Mouse (Mus musculus) thymus, postnatal 25 days (tissue): Measurements from ENCODE around the gene Timp4.

Experiments
- DNase-seq: peaks from one replicate; pipeline ENCODE4 v3.0.0; 2022

Gene Timp4

DNA sequence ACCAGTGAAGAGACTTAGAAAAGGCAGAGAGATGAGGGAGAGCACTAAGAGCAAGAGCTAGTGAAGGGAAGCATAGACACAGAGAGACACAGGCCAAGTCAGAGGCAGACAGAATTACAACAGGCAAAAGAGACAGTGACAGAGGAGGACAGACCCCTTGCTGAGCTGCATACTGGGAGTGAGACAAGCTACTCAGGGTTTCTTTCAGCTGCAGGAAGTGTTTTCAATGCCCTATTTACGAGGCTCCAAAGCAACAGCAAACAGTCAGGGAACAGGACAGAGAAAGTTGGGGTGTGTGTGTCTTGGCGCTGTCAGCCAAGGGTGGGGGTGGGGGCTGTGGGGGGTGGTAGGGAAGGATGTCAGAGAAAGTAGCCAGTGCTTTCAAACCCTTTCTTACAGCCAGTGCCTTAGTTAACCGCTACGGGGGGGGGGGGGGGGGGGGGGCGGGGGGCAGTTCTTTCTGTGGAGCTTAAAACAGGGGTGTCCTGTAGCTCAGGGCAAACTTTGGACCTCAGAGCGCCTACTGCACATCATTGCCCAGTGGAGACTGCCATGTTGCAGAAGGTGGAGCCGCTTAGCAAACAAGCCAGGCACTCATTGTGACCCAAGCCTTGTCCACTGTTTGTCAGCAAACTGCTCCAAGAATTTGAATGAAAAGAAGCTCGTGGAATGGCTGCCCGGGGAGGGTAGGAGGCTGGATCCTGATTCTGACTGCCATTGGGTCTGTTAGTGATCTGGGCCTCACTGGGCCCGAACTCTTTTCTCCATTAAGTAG is at the start of gene Timp4:
Timp4 (minus strand) TSS at position 107 of the 775 bp plus-strand sequence.
- DNase-seq: no peak

DNA sequence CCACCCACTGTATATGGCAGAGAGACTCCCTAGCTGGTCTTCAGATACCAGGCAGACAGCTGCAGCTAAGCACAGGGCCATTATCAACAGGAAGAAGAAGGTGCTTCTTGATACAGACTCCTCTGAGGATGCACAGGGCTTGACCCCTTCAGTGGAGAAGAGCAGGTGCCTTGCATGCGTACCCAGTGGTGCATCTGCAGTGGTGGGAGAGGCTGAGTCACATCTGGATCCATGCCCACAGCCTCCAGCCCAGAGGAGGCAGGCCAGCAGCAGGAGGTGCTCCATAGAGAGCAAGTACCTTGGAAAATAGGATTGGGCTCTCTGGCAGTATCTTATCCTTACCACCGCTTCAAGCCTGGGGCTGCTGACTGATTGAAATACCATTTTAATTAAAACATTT is 41.9 kb upstream of the Timp4 start:
- no peak for DNase-seq

DNA sequence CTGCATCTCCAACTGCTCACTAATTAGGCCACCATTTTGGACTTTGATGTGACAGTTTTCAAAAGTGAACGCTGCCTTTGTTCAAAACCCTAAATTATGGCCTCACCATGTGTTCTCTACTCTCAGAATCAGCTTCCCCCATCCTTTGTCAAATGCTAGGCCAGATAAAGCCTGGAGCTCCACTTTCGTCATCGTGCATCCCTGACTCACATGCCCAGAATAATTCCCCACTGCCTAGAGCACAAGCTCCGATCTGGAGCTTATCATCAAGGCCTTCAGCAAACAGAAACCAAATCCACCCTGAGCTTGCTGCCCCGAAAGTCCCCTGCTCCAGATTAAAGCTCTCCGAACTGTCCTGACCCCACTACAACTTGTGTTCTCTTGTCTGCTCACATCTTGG is 40.6 kb upstream of the Timp4 start:
- DNase-seq: no peak

DNA sequence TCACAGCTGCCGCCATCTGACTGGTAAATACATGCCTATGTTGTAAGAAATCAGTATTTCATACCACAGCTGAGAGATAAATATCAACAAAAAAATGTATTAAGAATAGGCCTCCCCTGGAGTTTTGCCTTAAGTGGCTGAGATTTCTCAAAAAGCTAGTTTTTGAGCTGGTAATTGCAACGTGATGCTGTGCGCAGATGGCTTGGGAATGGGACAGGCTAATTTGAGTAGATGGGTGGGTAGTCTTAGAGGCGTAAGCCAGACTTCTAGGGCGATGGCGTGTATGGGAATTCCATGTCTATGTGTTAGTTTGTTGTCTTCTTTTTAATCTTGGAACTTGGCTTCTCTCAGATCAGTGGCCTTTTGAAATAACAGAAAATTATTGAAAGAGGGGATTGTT is 39.8 kb upstream of the Timp4 start:
- DNase-seq: no peak

DNA sequence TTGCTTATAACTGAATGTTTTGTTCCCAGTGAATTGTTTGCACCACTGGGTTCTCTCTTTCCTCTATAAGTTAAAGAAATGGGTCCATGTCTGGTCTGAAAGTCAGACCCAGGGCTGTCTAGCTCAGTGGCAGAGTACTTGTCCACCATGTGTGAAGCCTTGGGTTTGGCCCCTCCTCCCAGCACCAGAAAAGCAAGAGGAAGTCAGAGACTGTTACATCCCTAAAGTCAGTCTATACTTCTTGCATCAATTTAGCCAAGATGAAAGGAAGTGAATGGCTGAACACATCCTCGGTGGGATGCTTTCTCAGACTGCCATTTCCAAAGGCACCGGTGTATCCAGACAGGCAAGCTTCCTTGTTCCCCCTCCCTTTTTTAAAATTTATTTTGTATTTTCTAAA is 39.1 kb upstream of the Timp4 start:
- DNase-seq: no peak

DNA sequence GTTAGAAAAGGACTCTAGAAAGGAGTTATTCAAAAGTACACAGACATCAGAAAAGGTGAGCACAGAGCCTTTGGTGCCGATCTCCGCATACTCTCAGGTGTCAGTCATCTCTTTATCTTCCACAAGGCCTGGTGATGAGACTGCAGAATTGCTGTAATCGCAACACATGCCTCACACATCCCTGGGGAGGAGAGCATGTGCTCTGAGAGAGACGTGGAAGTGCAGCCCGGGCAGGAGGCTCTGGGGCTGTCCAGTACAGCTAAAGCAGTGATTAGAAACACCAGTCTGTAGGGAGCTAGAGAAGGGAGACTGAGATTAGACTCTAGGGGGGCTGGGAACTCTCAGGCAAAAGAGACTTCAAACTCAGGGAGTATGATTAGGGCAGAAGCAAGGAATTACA is 38.6 kb upstream of the Timp4 start:
- no peak for DNase-seq

DNA sequence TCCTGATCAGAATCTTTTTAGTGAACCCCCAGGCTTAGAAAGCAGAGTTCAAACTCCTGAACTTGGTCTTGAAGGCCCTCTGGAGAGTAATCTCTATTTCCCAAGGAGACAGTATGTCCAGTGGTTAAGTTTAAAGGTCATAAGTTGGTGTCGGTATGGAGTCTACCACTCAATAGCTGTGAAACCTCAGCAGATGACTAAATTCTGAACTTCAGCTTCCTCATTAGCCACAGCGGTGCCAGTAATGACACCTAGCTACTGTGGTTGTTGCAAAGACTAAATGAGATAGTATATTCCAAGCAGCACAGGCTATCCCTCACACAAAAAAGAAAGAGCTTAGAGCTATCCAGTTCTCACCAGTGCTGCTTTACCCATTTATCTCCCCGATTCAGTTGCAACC is 36.2 kb upstream of the Timp4 start:
- no peak for DNase-seq

DNA sequence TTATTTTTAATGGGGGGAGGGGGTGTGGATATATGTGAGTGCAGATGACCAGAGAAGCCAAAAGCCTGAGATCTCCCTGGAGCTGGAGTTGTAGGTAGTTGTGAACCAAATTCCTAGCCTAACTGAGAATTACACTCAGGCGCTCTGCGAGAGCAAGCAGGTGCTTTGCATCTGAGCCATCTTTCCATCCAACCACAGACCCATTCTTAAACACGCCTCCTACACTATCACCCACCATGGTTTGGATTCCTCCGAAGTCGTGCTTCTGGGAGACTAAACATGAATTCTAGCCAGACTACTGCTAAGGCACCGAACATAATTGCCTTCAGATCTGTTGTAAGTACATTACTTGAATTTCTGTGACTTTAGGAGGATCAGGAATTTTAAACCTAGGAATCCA is 34.4 kb upstream of the Timp4 start:
- no peak for DNase-seq

DNA sequence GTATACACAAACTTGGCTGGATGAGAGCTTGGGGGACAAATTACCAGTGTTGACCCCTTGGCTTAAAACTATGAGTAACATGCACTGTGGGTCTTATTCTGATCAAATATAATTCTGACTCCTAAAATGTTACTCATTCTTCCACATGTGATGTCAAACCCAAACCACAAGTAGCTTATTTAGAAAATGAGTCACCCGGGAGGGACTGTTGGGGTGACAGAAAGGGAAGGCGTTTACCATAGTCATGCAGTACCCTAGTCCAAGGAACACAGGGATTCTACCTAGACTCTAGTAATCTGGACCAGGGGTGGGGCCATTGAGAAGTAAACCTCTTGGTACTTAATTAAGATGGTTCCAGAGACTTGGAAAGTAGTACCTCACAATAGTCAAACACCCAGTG is 32.1 kb upstream of the Timp4 start:
- DNase-seq: no peak

DNA sequence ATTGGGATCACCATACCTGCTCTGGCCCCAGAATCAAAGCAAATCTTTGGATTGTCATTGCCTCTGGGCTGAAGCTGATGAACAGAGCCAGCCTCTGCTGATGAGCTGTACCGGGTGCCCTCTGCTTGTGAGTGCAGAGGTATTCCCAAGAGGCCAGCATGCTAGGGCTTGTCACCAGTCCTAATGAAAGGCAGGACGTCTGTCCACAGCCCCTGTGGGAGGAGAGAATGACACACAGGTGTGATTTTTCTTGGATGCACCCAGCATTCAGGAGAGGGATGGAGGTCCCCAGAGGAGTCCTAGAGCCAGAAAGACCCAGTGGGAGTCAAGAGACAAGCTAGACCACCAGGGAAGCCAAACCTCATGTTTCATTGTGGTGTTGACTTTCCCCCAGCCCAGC is 27.6 kb upstream of the Timp4 start:
- no peak for DNase-seq

DNA sequence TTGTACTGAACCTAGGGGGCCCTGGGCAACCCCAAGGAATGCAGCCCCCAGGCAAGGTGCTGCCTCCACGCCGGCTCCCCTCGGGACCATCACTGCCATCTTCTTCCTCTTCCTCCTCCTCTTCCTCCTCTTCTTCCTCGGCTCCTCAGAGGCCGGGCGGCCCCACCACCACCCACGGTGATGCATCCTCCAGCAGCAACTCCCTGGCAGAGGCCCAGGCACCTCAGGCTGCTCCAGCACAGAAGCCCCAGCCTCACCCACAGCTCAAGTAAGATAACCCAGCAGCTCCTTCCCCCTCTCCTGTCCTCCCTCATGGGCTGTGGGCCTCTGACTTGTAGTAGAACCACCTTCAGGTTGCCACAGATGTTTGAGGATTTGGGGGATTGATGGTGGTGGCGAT is 26.1 kb upstream of the Timp4 start:
- no peak for DNase-seq

DNA sequence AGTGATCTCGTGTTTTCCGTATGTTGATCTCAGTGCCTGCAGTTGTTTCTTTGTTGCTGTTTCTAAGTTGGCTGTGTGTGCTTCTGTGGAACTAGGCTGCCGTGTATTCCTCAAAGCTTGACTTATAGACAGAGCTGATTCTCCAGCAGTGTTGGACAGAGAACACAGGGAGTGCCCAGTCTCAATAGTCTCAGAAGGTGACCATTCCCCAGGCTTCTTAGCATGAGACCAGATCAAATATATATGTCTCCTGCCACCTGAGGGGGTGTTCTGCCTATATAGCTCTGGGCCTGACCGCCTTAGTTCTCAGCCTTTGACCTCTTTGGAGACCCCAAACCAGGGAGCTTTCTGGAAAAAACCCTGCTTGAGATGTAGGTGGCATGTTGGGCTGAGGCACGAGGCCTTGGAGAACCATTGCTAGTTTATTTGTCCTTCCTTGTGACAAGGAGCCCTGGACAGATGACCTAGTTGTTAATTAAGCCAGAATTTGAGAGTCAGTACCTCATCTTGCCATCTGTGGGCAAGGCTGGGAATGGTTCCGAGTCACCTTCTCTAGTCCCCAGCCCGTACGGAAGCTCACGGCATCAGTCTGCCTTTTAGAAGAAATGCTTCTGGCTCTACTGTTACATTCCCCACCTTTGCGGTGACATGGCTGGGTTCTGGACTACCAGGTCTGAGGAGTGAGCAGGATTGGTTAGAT is 23.3 kb upstream of the Timp4 start:
- no peak for DNase-seq

DNA sequence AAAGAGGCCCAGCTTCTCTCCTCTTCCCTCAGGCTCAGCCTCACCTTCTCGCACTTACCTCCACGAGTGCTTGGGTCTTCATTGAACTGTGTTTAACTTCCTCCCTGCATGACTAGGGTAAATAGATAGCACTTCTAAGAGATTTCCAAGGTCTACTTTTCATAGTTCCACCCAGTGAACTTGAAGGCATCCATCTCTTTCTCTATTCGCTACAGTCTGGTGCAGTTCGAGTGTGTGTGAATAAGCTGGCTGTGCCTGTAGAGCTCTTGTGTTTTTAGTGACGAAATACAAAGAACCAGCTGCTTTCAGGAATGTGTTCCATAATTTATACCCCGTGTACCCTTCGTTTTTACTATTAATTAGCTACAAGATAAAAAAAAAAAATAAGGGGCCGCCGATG is 22.7 kb upstream of the Timp4 start:
- no peak for DNase-seq

DNA sequence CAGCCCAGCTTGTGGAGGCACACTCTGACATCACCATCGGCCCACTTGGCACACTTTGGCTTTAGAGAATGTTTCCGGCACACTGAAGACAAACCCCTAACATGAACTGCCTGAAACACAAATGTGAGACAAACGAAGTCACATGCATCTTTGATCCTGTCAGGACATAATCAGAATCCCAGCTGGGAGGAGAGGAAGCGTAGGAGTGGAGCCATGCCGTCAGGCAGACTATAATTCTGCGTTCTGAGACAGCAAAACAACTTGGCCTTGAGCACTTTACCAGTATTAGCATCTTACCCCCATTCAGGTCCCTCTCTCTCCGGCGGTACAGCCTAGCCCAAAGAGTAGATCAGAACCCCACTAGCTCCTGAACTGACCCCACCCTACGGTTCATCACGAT is 21.3 kb upstream of the Timp4 start:
- DNase-seq: no peak

DNA sequence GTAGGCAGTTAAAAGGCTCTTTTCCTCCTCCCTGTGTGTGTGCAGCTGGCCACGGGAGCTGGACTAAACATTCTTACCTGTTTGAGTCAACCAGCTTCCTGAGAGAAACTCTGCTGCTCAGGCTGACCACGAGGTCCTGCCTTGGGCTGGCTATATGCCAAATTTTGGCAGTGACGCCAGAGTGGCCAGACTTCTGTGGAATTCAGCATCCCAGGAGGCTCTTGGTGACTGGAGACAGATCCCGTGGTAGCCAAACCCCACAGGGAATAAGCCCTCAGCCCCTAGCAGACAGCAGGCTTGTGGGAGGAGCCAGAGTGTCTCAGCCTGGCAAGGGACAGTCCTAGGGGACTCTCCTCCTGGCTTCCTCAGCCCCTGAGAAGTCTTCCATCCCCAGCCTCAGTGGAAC is 19.9 kb upstream of the Timp4 start:
- no peak for DNase-seq

DNA sequence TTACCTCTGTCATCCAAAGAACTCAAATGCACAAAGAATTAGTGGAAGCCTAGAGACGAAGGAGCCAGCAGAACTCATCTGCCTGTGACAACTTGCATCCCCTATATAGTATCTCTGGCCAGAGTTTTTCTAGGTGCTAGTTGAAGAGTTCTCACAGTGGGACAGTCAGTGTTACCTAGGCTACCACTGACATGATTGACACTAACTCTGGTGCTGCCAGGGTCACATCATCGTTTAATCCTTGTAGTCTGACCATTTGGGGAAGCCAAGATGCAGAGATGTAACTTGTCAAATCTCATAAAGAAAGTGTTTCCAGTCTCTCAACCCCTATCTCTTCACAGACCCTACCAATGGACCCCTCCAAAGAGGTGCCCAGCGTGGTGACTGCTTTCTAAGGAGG is 19.3 kb upstream of the Timp4 start:
- no peak for DNase-seq

DNA sequence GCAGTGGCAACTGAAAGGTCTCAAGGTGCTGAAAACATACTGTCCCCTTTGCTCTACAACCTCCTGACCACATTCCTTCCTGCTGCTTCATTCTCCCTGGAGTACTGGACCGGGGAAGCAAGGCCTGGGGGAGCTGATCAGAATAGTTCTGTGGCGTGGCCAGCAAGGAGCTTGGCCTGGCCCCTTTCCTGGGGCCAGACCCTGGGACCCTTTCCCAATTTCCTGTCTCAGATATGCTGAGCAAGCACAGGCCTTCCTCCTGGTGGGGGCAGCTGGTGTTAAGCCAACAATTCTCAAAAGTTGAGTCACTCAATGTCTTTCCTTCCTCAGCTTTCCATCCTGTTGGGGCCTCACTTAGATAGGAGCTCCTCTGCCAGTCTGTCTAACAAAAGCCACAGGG is 18.1 kb upstream of the Timp4 start:
- no peak for DNase-seq

DNA sequence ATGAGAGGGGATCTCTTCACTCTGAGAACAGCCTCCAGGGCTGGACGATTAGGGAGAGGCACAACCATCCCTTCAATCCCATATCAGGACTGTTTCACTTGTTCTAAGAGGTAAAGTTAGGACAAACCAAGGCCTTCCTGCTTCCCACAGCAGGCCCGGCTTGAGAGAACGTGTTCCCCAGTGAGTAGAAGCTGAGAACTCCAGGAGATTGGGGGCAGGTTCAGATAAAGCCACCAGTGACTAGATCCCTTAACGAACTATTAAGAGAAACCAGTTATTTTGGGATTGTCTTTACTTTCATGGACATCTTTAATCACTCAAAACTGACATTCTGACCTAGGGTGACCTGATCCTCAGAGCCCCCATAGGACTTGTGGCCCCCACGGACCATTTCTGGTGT is 17.6 kb upstream of the Timp4 start:
- DNase-seq: no peak

DNA sequence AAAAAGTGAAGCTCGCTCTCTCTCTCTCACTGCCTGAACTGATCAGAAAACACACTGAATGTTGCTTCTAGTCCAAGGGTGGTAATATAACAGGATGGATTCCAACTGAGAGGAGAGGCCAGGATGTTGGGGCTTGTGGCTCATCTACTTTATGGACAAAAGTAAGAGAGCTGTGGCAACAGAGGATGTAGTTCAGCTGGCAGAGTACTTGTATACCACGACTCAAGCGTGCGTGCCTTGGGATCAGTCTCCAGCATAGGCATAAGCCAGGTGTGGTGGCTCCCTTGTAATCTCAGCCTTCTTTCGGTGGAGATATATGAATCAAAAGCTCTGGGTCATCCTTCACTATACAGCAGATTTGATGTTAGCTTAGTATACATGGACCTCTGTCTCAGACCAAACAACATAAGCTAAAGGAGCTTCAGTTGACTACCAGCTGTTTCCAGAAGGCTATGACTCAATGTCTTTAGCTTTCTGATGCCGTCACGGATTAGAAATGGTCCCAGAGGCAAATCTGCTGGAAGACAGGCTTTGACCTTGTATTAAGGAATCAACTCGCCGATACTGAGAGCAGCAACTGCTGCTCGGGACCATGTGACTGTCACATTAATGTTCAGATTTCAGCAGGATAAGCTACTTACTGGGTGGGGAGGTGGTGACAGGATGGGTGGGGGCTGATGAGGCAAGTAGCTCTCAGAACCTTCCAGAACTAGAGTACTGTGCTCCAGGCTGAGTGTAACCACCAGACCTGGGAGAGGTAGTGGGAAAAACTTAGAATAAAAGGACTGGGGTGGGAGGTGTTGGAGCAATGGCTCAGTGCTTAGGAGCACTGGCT is 16.8 kb upstream of the Timp4 start:
- DNase-seq: no peak

DNA sequence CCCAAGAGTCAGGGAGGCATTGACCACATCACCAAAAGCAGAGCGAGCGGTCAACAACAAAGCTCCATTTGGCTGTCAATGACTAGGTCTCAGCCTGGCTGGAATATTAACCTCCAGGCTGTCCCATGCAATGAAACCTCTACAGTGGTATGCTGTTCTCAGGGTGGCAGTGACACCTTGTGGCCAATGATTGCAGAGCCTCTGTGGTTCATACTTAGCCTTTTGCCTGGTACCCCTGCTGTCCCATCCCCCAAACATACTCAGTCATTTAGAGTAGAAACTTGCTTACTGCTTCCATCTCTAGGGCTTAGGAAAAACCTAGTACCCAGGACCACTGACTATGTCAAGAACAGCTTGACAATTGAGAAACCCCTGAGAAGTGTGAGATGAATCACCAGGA is 15.9 kb upstream of the Timp4 start:
- DNase-seq: peak; percentile 16

DNA sequence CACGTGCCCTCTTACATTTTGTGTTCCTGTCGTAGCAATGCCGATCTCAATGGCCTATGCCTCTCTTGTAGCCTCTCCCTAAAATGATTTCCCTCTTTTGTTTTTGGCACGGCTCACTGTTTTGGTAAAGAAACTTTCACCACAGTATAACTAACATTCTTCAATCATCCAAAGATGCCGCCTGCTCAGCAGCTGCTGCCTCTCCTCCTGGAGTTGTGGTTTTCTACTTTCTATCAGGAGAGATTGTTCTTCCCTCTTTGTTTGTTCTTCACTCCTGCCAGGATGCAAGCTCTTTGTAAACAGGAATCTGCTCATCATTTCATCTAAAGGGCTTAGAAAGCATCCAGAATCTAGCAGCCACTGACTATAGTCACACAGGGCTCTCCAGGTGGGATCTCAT is 14.8 kb upstream of the Timp4 start:
- no peak for DNase-seq

DNA sequence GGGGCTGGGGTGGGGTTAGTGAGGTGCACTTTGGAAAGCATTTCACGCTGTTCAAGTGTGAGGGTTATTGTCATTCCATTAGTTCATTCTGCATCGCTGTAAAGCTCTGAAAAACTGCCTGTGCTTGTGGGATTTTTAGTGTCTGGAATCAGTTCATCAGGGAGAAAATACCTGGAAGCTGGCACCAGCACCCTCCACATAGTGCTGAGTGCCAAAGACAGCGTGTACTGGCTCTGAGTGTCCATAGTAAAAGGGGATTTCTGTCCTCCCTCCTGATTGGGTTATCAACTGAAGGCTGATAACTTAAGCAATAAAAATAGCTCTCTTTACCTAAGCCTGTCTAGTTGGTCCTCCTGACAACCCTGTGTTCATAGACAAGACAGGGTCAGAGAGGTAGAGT is 8.5 kb upstream of the Timp4 start:
- no peak for DNase-seq

DNA sequence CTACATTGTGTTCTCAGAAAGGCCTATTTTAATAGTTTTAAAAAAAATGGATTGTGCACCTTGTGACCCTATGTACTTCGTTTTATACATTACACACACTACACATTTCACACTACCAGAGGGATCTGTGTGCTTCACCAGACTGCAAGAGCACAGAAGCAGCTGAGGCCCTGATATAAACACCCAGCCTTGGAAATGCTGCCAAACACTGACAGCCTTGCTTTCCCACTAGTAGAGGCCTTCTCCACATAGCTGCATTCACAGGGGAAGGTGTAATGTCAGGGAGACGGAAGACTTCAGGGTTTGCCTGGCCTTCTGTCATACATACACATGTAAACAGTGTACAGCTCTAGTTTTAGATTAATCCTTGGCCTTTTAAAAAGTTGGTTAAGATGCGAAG is 3.2 kb upstream of the Timp4 start:
- DNase-seq: no peak

DNA sequence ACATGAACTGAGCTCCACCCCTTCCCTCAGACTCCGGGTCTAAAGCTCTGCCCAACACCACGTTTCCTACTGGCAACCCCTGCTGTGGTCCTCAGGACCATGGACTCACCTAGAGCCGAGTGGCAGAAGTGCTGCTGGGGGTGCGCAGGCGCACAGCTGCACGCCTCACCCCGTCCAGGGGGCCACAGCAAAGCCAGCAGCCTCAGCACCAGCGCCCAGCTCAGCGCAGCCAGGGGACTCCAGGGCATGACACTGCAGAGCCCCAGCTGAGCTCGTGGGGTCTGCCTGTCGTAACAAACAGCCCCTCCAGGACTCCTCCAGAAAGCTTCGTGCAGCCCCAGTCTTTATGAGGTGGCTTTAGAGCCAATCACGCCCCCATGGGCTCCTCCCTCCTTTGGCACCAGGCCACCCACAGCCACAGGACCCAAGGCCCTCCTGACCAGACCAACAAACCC is 447 bp downstream of the Timp4 start:
- no peak for DNase-seq
